Mouse (Mus musculus): ENCODE measurements around the gene Tsg101. TPM values are rescaled to one million over a fixed set of nuclear protein-coding genes. Genes with fewer than 3 reads are reported as not detected.
A peak's percentile ranks its signal among the peaks of the same experiment; 100 is the strongest.

The Tsg101 gene
- polyA plus RNA-seq, 1 experiment from 2014 or later, result 215 TPM

DNA sequence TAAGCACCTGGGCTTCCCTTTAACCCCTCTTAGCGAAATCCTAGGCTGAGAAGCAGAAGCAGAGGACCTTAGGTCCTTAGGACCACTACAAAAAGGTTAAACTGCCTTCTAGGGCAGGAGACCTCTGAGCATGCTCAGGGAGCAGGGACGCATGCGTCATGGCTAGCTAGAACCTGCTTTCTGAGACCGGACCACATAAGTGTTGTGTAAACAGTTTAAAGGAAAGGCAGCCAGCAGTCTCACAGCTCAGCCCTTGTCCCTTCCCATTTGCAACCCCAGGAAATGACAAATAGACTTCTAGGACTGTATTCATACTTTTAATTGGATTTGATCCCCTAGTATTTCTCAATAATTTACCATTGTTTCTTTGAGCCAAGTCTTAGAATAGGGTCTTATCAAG, 79.4 kb downstream of the Tsg101 start:
- Histone ChIP-seq H3K27ac (peak overlapping the region; percentile 85; the same call in 1 of the 2 replicates), H3K27me3 (ENCODE audit: insufficient read depth, poor library complexity, severe bottlenecking) (peaks cover 13% of the 10 kb centered on the region; the same call in 1 of the 2 replicates), H3K36me3 (no peaks in the 10 kb centered on the region), H3K4me3 (no peak overlapping the region), H3K9me3 (no peaks in the 10 kb centered on the region), H3K4me1 (peaks cover 61% of the 10 kb centered on the region)
- no peak for DNase-seq (ENCODE audit: low spot score)
- WGBS, result 46% methylated on average over 4 of the region's 4 CpGs

DNA sequence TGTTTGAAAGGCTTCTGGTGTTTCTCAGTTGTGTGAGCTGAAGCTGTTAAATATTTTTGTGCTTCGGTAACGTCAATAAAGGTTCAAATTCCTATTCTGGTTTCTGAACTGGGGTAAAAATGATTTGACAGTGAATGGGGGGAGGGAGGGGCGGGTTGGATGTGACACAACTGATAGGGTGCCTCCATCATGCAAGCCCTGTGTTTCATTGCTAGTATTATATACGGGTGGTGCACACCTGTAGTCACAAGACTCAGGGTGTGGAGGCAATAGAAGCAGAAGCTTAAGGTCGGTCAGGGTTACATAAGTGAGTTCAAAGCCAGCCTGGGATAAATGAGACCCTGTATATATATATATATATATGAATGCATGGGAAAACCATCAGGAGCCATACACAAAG, 79.9 kb downstream of the Tsg101 start:
- no peak for DNase-seq (ENCODE audit: low spot score)
- Histone ChIP-seq H3K27ac (peak overlapping the region; percentile 85), H3K4me3 (no peak overlapping the region), H3K27me3 (ENCODE audit: insufficient read depth, poor library complexity, severe bottlenecking) (peaks cover 13% of the 10 kb centered on the region; the same call in 1 of the 2 replicates), H3K36me3 (no peaks in the 10 kb centered on the region), H3K9me3 (no peaks in the 10 kb centered on the region), H3K4me1 (peaks cover 61% of the 10 kb centered on the region)
- WGBS, result 64% methylated on average over 5 of the region's 5 CpGs

DNA sequence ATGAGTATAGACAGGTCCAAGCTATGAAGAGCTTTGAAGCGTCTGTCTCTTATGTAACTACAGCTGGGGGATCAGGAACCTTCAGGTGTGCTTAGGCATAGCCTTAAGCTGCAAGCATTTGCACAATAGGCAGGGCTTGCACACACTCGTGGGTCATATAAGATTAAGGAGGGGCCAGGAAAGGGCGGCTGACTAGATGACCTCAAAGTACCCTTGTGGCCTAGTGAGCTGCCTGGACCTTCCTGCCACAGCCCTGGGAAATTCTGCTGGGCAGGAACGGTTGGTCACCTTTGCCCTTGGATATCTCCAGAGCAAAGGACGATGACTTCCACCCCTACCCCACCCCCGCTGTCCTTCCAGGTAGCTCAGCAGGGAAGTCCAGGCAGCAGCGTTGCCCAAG, 80.3 kb downstream of the Tsg101 start:
- no peak overlapping the region for H3K4me3 ChIP-seq
- H3K4me1 ChIP-seq, result peaks cover 60% of the 10 kb centered on the region
- WGBS, result 15% methylated on average over 7 of the region's 7 CpGs
- H3K36me3 ChIP-seq, result no peaks in the 10 kb centered on the region
- peak overlapping the region; percentile 85 for H3K27ac ChIP-seq
- peaks cover 13% of the 10 kb centered on the region; the same call in 1 of the 2 replicates for H3K27me3 ChIP-seq (ENCODE audit: insufficient read depth, poor library complexity, severe bottlenecking)
- no peaks in the 10 kb centered on the region for H3K9me3 ChIP-seq
- no peak for DNase-seq (ENCODE audit: low spot score)

Other genes with a start within 250 kb of the Tsg101 start
- 0.19 TPM in 1 of 2 replicates, not detected in the other for gene Tph1, start 247.4 kb downstream of the Tsg101 start, polyA plus RNA-seq (2016; fragmentation: Nextera tagmentation; extraction: Ambion mirVana)
- 18.7 and 26.4 TPM in 2 replicates for gene Saal1, start 209.3 kb downstream of the Tsg101 start, polyA plus RNA-seq (2016; fragmentation: Nextera tagmentation; extraction: Ambion mirVana)
- gene Saa3, start 204.3 kb downstream of the Tsg101 start, polyA plus RNA-seq (2016; fragmentation: Nextera tagmentation; extraction: Ambion mirVana), result 0.21 TPM in 1 of 2 replicates, not detected in the other
- gene Saa4, start 187.4 kb downstream of the Tsg101 start, polyA plus RNA-seq (2016; fragmentation: Nextera tagmentation; extraction: Ambion mirVana), result 0.14 TPM in 1 of 2 replicates, not detected in the other
- 2.7 TPM in 1 of 2 replicates, not detected in the other for gene Saa1, start 177.0 kb downstream of the Tsg101 start, polyA plus RNA-seq (2016; fragmentation: Nextera tagmentation; extraction: Ambion mirVana)
- 0.32 and 2.5 TPM in 2 replicates for gene Saa2, start 168.2 kb downstream of the Tsg101 start, polyA plus RNA-seq (2016; fragmentation: Nextera tagmentation; extraction: Ambion mirVana)
- gene Hps5, start 123.9 kb downstream of the Tsg101 start, polyA plus RNA-seq (2016; fragmentation: Nextera tagmentation; extraction: Ambion mirVana), result 13.9 and 14.5 TPM in 2 replicates
- 40.6 and 45.1 TPM in 2 replicates for gene Gtf2h1, start 123.9 kb downstream of the Tsg101 start, polyA plus RNA-seq (2016; fragmentation: Nextera tagmentation; extraction: Ambion mirVana)
- 4,161 and 4,393 TPM in 2 replicates for gene Ldha, start 78.5 kb downstream of the Tsg101 start, polyA plus RNA-seq (2016; fragmentation: Nextera tagmentation; extraction: Ambion mirVana)
- gene Ldhc, start 58.8 kb downstream of the Tsg101 start, polyA plus RNA-seq (2016; fragmentation: Nextera tagmentation; extraction: Ambion mirVana), result 0.13 TPM in 1 of 2 replicates, not detected in the other
- gene Uevld, start 38.6 kb upstream of the Tsg101 start, polyA plus RNA-seq (2016; fragmentation: Nextera tagmentation; extraction: Ambion mirVana), result 8.3 and 9.0 TPM in 2 replicates
- not detected in 2 replicates for gene Gm9999, start 63.6 kb upstream of the Tsg101 start, polyA plus RNA-seq (2016; fragmentation: Nextera tagmentation; extraction: Ambion mirVana)
- gene Spty2d1, start 88.4 kb upstream of the Tsg101 start, polyA plus RNA-seq (2016; fragmentation: Nextera tagmentation; extraction: Ambion mirVana), result 14.4 and 15.6 TPM in 2 replicates
- 14.8 and 19.9 TPM in 2 replicates for gene Tmem86a, start 130.6 kb upstream of the Tsg101 start, polyA plus RNA-seq (2016; fragmentation: Nextera tagmentation; extraction: Ambion mirVana)
- 0.26 TPM in 1 of 2 replicates, not detected in the other for gene Ptpn5, start 213.7 kb upstream of the Tsg101 start, polyA plus RNA-seq (2016; fragmentation: Nextera tagmentation; extraction: Ambion mirVana)

Measured in heart, embryonic 10.5 days (tissue).